Mouse (Mus musculus): ENCODE measurements at regions not wholly inside any gene's neighbourhood (a gene's known extent, or its start where the extent isn't known, plus 50 kb on each side); places are given as distances from the start of the nearest gene placed in this dataset.

DNA sequence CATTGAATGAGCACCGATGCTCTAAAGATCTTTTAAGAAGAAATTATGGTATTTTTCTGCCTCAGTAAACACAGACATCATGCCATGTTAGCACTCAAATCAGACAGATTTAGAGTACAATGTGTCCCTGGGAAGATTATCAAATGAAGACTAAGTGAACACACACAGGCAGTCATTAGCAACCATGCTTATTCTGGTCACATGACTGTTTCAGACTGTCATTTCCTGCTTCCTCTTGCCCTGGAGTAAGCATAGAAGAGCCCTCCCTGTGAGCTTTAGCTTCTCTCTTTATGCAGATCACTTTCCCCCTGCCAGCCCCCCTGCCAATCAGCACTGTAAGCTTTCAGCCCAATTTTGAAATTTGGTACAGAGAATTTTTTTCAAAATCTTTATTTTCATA is 143.4 kb upstream of the Amd2 start:
- Histone ChIP-seq H3K4me3 (no peak overlapping the region), H3K4me1 (no peaks in the 10 kb centered on the region), H3K4me2 (no peak overlapping the region), H3K9ac (no peak overlapping the region), H3K27ac (no peak overlapping the region), H3K36me3 (ENCODE audit: poor library complexity, severe bottlenecking) (no peaks in the 10 kb centered on the region), H3K9me3 (replicated peaks) (no peaks in the 10 kb centered on the region), H3K27me3 (no peaks in the 10 kb centered on the region)
- peak; percentile 41; the same call in 1 of the 2 replicates for ATAC-seq
- WGBS, result 73% methylated on average over 1 of the region's 1 CpGs

DNA sequence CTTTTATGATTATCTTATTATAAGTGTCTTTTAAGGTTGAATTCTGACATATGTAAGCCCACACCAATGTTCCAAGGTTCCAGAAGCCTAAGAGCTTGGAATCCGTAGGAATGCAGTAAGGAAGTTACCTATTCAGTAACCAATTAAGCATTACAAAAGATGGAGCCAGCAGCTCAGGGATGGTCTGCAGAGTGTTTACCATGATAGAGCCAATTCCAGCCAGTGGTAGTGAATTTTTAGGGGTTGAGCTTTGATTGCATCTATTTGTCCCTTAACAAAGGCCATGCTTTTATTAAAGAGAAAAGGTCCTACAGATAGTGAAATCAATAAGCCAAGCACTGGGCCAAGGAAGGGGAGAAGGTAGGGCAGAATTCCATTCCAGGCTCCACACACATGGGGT is 123.6 kb upstream of the Amd2 start:
- H3K27me3 ChIP-seq, result no peaks in the 10 kb centered on the region
- no peak overlapping the region for H3K27ac ChIP-seq
- H3K9ac ChIP-seq, result no peak overlapping the region
- ATAC-seq, result no peak
- no peak overlapping the region for H3K4me3 ChIP-seq
- no peaks in the 10 kb centered on the region for H3K4me1 ChIP-seq
- 79% methylated on average over 1 of the region's 1 CpGs for whole genome bisulfite sequencing
- no peaks in the 10 kb centered on the region for H3K36me3 ChIP-seq (ENCODE audit: poor library complexity, severe bottlenecking)
- 0 out of 2 replicates have a peak, but pooled peaks cover 3% of the 10 kb centered on the region for H3K9me3 ChIP-seq (replicated peaks)
- no peak overlapping the region for H3K4me2 ChIP-seq

Data from forebrain, embryonic 13.5 days (tissue).